Mouse (Mus musculus): ENCODE results near the gene Nlgn2. TPM values are rescaled to one million over a fixed set of nuclear protein-coding genes. Genes with fewer than 3 reads are reported as not detected.
A peak's percentile ranks its signal among the peaks of the same experiment; 100 is the strongest.

The Nlgn2 gene
- polyA plus RNA-seq, 1 experiment from 2014 or later, result 9.9 TPM

GRCm38 (mm10) chr11:69880506-69880852 is 42.9 kb upstream of the Nlgn2 start:
- Histone ChIP-seq H3K4me2 (peak overlapping the region; percentile 58), H3K9ac (ENCODE audit: low read length) (peak overlapping the region; percentile 60), H3K27me3 (ENCODE audit: control insufficient read depth, insufficient read depth, low read length) (peaks cover 3% of the 10 kb centered on the region; the same call in 1 of the 2 replicates), H3K9me3 (ENCODE audit: control insufficient read depth, low read length) (no peaks in the 10 kb centered on the region), H3K4me3 (ENCODE audit: low read depth, low read length) (peak overlapping the region; percentile 43), H3K4me1 (ENCODE audit: control insufficient read depth, insufficient read depth, low read length) (peaks cover 19% of the 10 kb centered on the region), H3K27ac (ENCODE audit: low read depth, low read length) (no peak overlapping the region; the same call in 1 of the 2 replicates), H3K36me3 (ENCODE audit: control insufficient read depth, insufficient read depth, low read length) (no peaks in the 10 kb centered on the region)
- ATAC-seq (ENCODE audit: low FRiP score), result peak; percentile 55; the same call in 1 of the 2 replicates
- WGBS, result under 1% methylated on average over 18 of the region's 18 CpGs
- no peak for DNase-seq (ENCODE audit: low spot score, missing footprints)

GRCm38 (mm10) chr11:69879711-69880110 is 42.1 kb upstream of the Nlgn2 start:
- peak overlapping the region; percentile 43; the same call in 1 of the 2 replicates for H3K4me3 ChIP-seq (ENCODE audit: low read depth, low read length)
- DNase-seq (ENCODE audit: low spot score, missing footprints) (no peak), ATAC-seq (ENCODE audit: low FRiP score) (no peak)
- H3K36me3 ChIP-seq (ENCODE audit: control insufficient read depth, insufficient read depth, low read length), result no peaks in the 10 kb centered on the region
- no peak overlapping the region for H3K27ac ChIP-seq (ENCODE audit: low read depth, low read length)
- 64% methylated on average over 15 of the region's 15 CpGs for WGBS
- H3K27me3 ChIP-seq (ENCODE audit: control insufficient read depth, insufficient read depth, low read length), result peaks cover 3% of the 10 kb centered on the region; the same call in 1 of the 2 replicates
- H3K9me3 ChIP-seq (ENCODE audit: control insufficient read depth, low read length), result no peaks in the 10 kb centered on the region
- peaks cover 19% of the 10 kb centered on the region for H3K4me1 ChIP-seq (ENCODE audit: control insufficient read depth, insufficient read depth, low read length)
- no peak overlapping the region for H3K9ac ChIP-seq (ENCODE audit: low read length)
- peak overlapping the region; percentile 58 for H3K4me2 ChIP-seq

GRCm38 (mm10) chr11:69878952-69879351 is 41.4 kb upstream of the Nlgn2 start:
- no peak overlapping the region for H3K4me3 ChIP-seq (ENCODE audit: low read depth, low read length)
- WGBS, result 87% methylated on average over 6 of the region's 6 CpGs
- DNase-seq (ENCODE audit: low spot score, missing footprints) (no peak), ATAC-seq (ENCODE audit: low FRiP score) (no peak)
- H3K4me1 ChIP-seq (ENCODE audit: control insufficient read depth, insufficient read depth, low read length), result peaks cover 19% of the 10 kb centered on the region
- H3K4me2 ChIP-seq, result no peak overlapping the region; the same call in 1 of the 2 replicates
- no peak overlapping the region for H3K27ac ChIP-seq (ENCODE audit: low read depth, low read length)
- peaks cover 3% of the 10 kb centered on the region; the same call in 1 of the 2 replicates for H3K27me3 ChIP-seq (ENCODE audit: control insufficient read depth, insufficient read depth, low read length)
- no peaks in the 10 kb centered on the region for H3K9me3 ChIP-seq (ENCODE audit: control insufficient read depth, low read length)
- H3K36me3 ChIP-seq (ENCODE audit: control insufficient read depth, insufficient read depth, low read length), result no peaks in the 10 kb centered on the region
- no peak overlapping the region for H3K9ac ChIP-seq (ENCODE audit: low read length)

GRCm38 (mm10) chr11:69878399-69878798 is 40.8 kb upstream of the Nlgn2 start:
- Histone ChIP-seq H3K27me3 (ENCODE audit: control insufficient read depth, insufficient read depth, low read length) (peaks cover 3% of the 10 kb centered on the region; the same call in 1 of the 2 replicates), H3K9me3 (ENCODE audit: control insufficient read depth, low read length) (no peaks in the 10 kb centered on the region), H3K4me1 (ENCODE audit: control insufficient read depth, insufficient read depth, low read length) (peaks cover 19% of the 10 kb centered on the region), H3K27ac (ENCODE audit: low read depth, low read length) (no peak overlapping the region), H3K4me3 (ENCODE audit: low read depth, low read length) (no peak overlapping the region), H3K36me3 (ENCODE audit: control insufficient read depth, insufficient read depth, low read length) (no peaks in the 10 kb centered on the region), H3K4me2 (0 out of 2 replicates have a peak overlapping the region, but pooled peaks have one; percentile 6), H3K9ac (ENCODE audit: low read length) (no peak overlapping the region)
- DNase-seq (ENCODE audit: low spot score, missing footprints), result no peak
- 60% methylated on average over 3 of the region's 3 CpGs for WGBS
- no peak for ATAC-seq (ENCODE audit: low FRiP score)

GRCm38 (mm10) chr11:69877878-69878277 is 40.3 kb upstream of the Nlgn2 start, which contains the start of gene Tmem95:
Gene Tmem95 (minus strand): TSS chr11:69878018.
- Histone ChIP-seq H3K4me2 (peak within 1 kb of the TSS; percentile 12), H3K36me3 (ENCODE audit: control insufficient read depth, insufficient read depth, low read length) (no peaks in the 10 kb centered on the region), H3K9me3 (ENCODE audit: control insufficient read depth, low read length) (no peaks in the 10 kb centered on the region), H3K9ac (ENCODE audit: low read length) (no peak within 1 kb of the TSS; the same call in 1 of the 2 replicates), H3K4me3 (ENCODE audit: low read depth, low read length) (no peak within 1 kb of the TSS), H3K27ac (ENCODE audit: low read depth, low read length) (no peak within 1 kb of the TSS; the same call in 1 of the 2 replicates), H3K27me3 (ENCODE audit: control insufficient read depth, insufficient read depth, low read length) (peaks cover 3% of the 10 kb centered on the region; the same call in 1 of the 2 replicates), H3K4me1 (ENCODE audit: control insufficient read depth, insufficient read depth, low read length) (peaks cover 19% of the 10 kb centered on the region)
- DNase-seq (ENCODE audit: low spot score, missing footprints) (no peak), ATAC-seq (ENCODE audit: low FRiP score) (no peak)
- 89% methylated on average over 11 of the region's 11 CpGs for WGBS

- ATAC-seq (ENCODE audit: low FRiP score), result peak; percentile 38; the same call in 1 of the 2 replicates
- DNase-seq (ENCODE audit: low spot score, missing footprints), result peak; percentile 96
- 2% methylated on average over 12 of the region's 12 CpGs for WGBS
- Histone ChIP-seq H3K4me3 (ENCODE audit: low read depth, low read length) (no peak overlapping the region), H3K36me3 (ENCODE audit: control insufficient read depth, insufficient read depth, low read length) (no peaks in the 10 kb centered on the region), H3K9ac (ENCODE audit: low read length) (no peak overlapping the region), H3K4me1 (ENCODE audit: control insufficient read depth, insufficient read depth, low read length) (peaks cover 19% of the 10 kb centered on the region), H3K9me3 (ENCODE audit: control insufficient read depth, low read length) (no peaks in the 10 kb centered on the region), H3K4me2 (peak overlapping the region; percentile 12), H3K27me3 (ENCODE audit: control insufficient read depth, insufficient read depth, low read length) (peaks cover 2% of the 10 kb centered on the region; the same call in 1 of the 2 replicates), H3K27ac (ENCODE audit: low read depth, low read length) (no peak overlapping the region; the same call in 1 of the 2 replicates)
Measured at GRCm38 (mm10) chr11:69876867-69877266, 39.3 kb upstream of the Nlgn2 start.

- H3K4me1 ChIP-seq (ENCODE audit: control insufficient read depth, insufficient read depth, low read length), result peaks cover 16% of the 10 kb centered on the region
- DNase-seq (ENCODE audit: low spot score, missing footprints) (no peak), ATAC-seq (ENCODE audit: low FRiP score) (no peak)
- H3K4me3 ChIP-seq (ENCODE audit: low read depth, low read length), result no peak overlapping the region
- no peak overlapping the region for H3K27ac ChIP-seq (ENCODE audit: low read depth, low read length)
- no peaks in the 10 kb centered on the region for H3K9me3 ChIP-seq (ENCODE audit: control insufficient read depth, low read length)
- no peak overlapping the region for H3K4me2 ChIP-seq
- H3K36me3 ChIP-seq (ENCODE audit: control insufficient read depth, insufficient read depth, low read length), result no peaks in the 10 kb centered on the region
- WGBS, result 68% methylated on average over 7 of the region's 7 CpGs
- no peaks in the 10 kb centered on the region; the same call in 1 of the 2 replicates for H3K27me3 ChIP-seq (ENCODE audit: control insufficient read depth, insufficient read depth, low read length)
- H3K9ac ChIP-seq (ENCODE audit: low read length), result no peak overlapping the region; the same call in 1 of the 2 replicates
Measured at GRCm38 (mm10) chr11:69876186-69876585, 38.6 kb upstream of the Nlgn2 start.

GRCm38 (mm10) chr11:69872451-69872850 is 34.9 kb upstream of the Nlgn2 start:
- no peak overlapping the region for H3K4me3 ChIP-seq (ENCODE audit: low read depth, low read length)
- peaks cover 6% of the 10 kb centered on the region; the same call in 1 of the 2 replicates for H3K4me1 ChIP-seq (ENCODE audit: control insufficient read depth, insufficient read depth, low read length)
- no peaks in the 10 kb centered on the region for H3K36me3 ChIP-seq (ENCODE audit: control insufficient read depth, insufficient read depth, low read length)
- no peak overlapping the region for H3K27ac ChIP-seq (ENCODE audit: low read depth, low read length)
- no peak overlapping the region for H3K4me2 ChIP-seq
- ATAC-seq (ENCODE audit: low FRiP score) (no peak), DNase-seq (ENCODE audit: low spot score, missing footprints) (no peak)
- H3K9ac ChIP-seq (ENCODE audit: low read length), result no peak overlapping the region
- H3K27me3 ChIP-seq (ENCODE audit: control insufficient read depth, insufficient read depth, low read length), result no peaks in the 10 kb centered on the region
- 79% methylated on average over 4 of the region's 4 CpGs for WGBS
- no peaks in the 10 kb centered on the region for H3K9me3 ChIP-seq (ENCODE audit: control insufficient read depth, low read length)

- Histone ChIP-seq H3K4me2 (no peak overlapping the region), H3K4me3 (ENCODE audit: low read depth, low read length) (no peak overlapping the region), H3K27me3 (ENCODE audit: control insufficient read depth, insufficient read depth, low read length) (no peaks in the 10 kb centered on the region), H3K4me1 (ENCODE audit: control insufficient read depth, insufficient read depth, low read length) (peaks cover under 1% of the 10 kb centered on the region; the same call in 1 of the 2 replicates), H3K36me3 (ENCODE audit: control insufficient read depth, insufficient read depth, low read length) (no peaks in the 10 kb centered on the region), H3K9me3 (ENCODE audit: control insufficient read depth, low read length) (no peaks in the 10 kb centered on the region), H3K27ac (ENCODE audit: low read depth, low read length) (no peak overlapping the region), H3K9ac (ENCODE audit: low read length) (no peak overlapping the region)
- no peak for ATAC-seq (ENCODE audit: low FRiP score)
- no peak for DNase-seq (ENCODE audit: low spot score, missing footprints)
- WGBS, result 95% methylated on average over 7 of the region's 7 CpGs
Measured at GRCm38 (mm10) chr11:69871822-69872221, 34.2 kb upstream of the Nlgn2 start.

All from midbrain, embryonic 11.5 days (tissue).